Mouse (Mus musculus): ENCODE measurements around the gene Carmil2. TPM values are rescaled to one million over a fixed set of nuclear protein-coding genes. Genes with fewer than 3 reads are reported as not detected.

Carmil2 gene
- polyA plus RNA-seq, 1 experiment from 2014 or later = 0.41 TPM

DNA sequence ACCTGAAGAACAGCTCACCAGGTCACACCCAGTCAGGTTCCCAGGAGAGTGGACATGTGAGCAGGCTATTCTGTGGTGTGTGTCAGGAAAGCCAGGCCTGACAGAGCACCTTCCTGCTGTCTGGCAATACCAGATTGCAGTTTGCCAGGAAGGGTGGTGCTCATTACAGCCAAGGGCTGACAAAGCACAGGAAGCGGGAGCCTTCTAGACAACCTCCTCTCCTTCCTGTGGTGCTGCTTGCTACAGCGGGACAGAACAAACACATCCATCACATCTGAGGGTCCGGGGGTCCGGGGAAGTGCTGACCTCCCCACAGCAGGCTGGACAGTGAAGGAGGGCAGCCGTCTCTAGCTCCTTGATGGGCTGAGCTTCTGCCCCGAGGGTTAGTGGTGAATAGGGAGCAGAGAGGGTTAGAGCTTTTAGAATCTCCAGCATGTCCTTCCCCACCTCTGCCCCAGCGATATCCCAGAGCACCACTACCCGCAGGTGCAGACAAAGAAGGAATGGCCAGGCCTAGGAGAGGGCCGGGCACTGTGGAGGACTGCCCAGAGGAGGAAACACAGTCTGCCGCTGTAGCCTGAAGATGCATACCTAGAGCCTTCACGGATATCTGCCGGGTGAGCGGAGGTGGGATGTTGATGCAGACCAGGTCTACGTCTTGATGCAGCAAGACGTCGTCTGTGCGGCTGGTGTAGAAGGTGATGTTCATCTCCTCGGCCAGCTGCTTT is 41.5 kb downstream of the Carmil2 start:
- Histone ChIP-seq H3K9me3 (ENCODE audit: control insufficient read depth, low read length) (no peaks in the 10 kb centered on the region), H3K4me1 (ENCODE audit: control insufficient read depth in 2 of 2, insufficient read depth in 2 of 2, low read length in 2 of 2) (peaks cover 0 to 4% of the 10 kb centered on the region in 2 experiments; a peak in 1 of 4 replicates), H3K36me3 (ENCODE audit: control insufficient read depth, insufficient read depth, low read length) (peaks cover 17% of the 10 kb centered on the region), H3K9ac (ENCODE audit: low read length) (no peak overlapping the region), H3K27me3 (ENCODE audit: control insufficient read depth, insufficient read depth, low read length) (no peaks in the 10 kb centered on the region), H3K4me3 (ENCODE audit: control insufficient read depth in 1 of 2, insufficient read depth in 1 of 2, low read depth in 1 of 2, low read length in 2 of 2) (no peak overlapping the region), H3K27ac (replicated peaks in 1 of 2; ENCODE audit: control insufficient read depth in 1 of 2, insufficient read depth in 1 of 2, low read depth in 2 of 2, low read length in 2 of 2) (peak overlapping the region; percentile 23 to 68), H3K4me2 (ENCODE audit: low read length) (0 out of 2 replicates have a peak overlapping the region, but pooled peaks have one; percentile 6)
- peak; percentile 81 for ATAC-seq (ENCODE audit: insufficient number of reproducible peaks, insufficient read depth, low FRiP score, low read depth)
- WGBS = 66% methylated on average over 18 of the region's 18 CpGs

DNA sequence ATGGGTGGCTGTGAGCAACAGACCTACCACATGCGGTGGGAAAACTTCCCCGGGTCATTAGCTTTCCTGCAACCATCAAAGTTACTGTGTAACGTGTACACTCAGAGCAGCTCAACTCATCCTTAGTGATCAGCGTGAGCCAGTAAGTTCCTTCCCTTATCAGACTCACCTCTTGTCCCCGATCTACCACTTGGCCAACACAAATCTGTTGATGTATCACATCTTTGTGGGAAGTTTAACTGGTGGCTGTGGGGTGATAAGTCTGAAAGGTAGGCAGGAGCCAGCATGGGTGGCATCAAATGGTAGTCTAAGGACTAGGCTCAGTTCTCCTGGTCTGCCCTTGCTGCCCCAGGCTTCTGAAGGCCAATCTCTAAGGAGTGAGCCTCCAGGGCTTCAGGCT is 46.1 kb downstream of the Carmil2 start:
- no peaks in the 10 kb centered on the region for H3K36me3 ChIP-seq (ENCODE audit: control insufficient read depth, insufficient read depth, low read length)
- ATAC-seq (ENCODE audit: insufficient number of reproducible peaks, insufficient read depth, low FRiP score, low read depth) = no peak
- H3K27ac ChIP-seq (replicated peaks in 1 of 2; ENCODE audit: control insufficient read depth in 1 of 2, insufficient read depth in 1 of 2, low read depth in 2 of 2, low read length in 2 of 2) = no peak overlapping the region
- no peaks in the 10 kb centered on the region for H3K27me3 ChIP-seq (ENCODE audit: control insufficient read depth, insufficient read depth, low read length)
- no peak overlapping the region for H3K4me3 ChIP-seq (ENCODE audit: control insufficient read depth in 1 of 2, insufficient read depth in 1 of 2, low read depth in 1 of 2, low read length in 2 of 2)
- no peak overlapping the region for H3K4me2 ChIP-seq (ENCODE audit: low read length)
- WGBS = 89% methylated on average over 5 of the region's 5 CpGs
- H3K4me1 ChIP-seq (ENCODE audit: control insufficient read depth in 2 of 2, insufficient read depth in 2 of 2, low read length in 2 of 2) = peaks cover 0 to 4% of the 10 kb centered on the region in 2 experiments; a peak in 1 of 4 replicates
- no peak overlapping the region for H3K9ac ChIP-seq (ENCODE audit: low read length)
- H3K9me3 ChIP-seq (ENCODE audit: control insufficient read depth, low read length) = no peaks in the 10 kb centered on the region

DNA sequence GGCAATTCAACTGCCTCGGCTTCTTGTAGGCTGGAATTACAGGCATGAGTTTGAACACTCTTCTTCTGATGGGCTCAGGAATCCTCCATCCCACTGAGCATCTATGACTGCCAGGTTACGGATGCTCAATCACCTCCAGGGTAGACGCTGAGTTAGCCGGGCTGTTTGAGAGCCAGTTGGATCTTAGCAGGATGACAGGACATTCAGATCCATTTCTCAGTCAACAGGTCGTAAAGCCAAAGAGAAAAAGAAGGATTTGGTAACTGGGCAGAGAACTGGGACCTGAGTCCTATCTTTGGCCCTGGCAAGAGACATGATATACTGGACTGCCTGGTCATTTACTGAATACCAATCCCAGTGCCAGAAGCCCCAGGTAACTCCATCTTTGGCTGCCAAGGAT is 53.1 kb downstream of the Carmil2 start:
- no peak overlapping the region for H3K4me3 ChIP-seq (ENCODE audit: control insufficient read depth in 1 of 2, insufficient read depth in 1 of 2, low read depth in 1 of 2, low read length in 2 of 2)
- no peak overlapping the region for H3K9ac ChIP-seq (ENCODE audit: low read length)
- 90% methylated on average over 5 of the region's 5 CpGs for WGBS
- H3K9me3 ChIP-seq (ENCODE audit: control insufficient read depth, low read length) = no peaks in the 10 kb centered on the region
- H3K27me3 ChIP-seq (ENCODE audit: control insufficient read depth, insufficient read depth, low read length) = no peaks in the 10 kb centered on the region
- no peak overlapping the region for H3K27ac ChIP-seq (replicated peaks in 1 of 2; ENCODE audit: control insufficient read depth in 1 of 2, insufficient read depth in 1 of 2, low read depth in 2 of 2, low read length in 2 of 2)
- no peaks in the 10 kb centered on the region; a peak in 1 of 4 replicates for H3K4me1 ChIP-seq (ENCODE audit: control insufficient read depth in 2 of 2, insufficient read depth in 2 of 2, low read length in 2 of 2)
- no peak overlapping the region for H3K4me2 ChIP-seq (ENCODE audit: low read length)
- H3K36me3 ChIP-seq (ENCODE audit: control insufficient read depth, insufficient read depth, low read length) = no peaks in the 10 kb centered on the region
- ATAC-seq (ENCODE audit: insufficient number of reproducible peaks, insufficient read depth, low FRiP score, low read depth) = no peak

DNA sequence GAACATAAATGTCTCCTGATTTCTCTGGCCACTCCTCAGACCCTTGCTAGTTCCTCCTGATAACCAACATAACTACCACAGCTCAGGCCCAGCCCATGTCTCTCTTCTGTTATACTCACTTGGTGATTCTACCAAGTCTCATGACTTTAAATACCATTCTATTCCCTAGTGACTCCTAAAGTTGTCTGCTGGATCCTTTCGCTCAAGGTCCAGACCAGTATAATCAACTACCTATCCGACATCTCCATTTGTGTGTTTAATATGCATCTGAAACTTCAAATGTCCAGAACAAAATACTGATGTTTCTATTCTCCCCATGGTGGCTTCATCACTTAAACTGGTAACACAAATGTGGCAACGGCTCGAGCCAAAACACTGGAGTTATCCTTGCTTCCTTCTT is 57.2 kb downstream of the Carmil2 start:
- Histone ChIP-seq H3K36me3 (ENCODE audit: control insufficient read depth, insufficient read depth, low read length) (no peaks in the 10 kb centered on the region), H3K4me3 (ENCODE audit: control insufficient read depth in 1 of 2, insufficient read depth in 1 of 2, low read depth in 1 of 2, low read length in 2 of 2) (no peak overlapping the region), H3K4me2 (ENCODE audit: low read length) (no peak overlapping the region), H3K9me3 (ENCODE audit: control insufficient read depth, low read length) (no peaks in the 10 kb centered on the region), H3K9ac (ENCODE audit: low read length) (no peak overlapping the region), H3K27me3 (ENCODE audit: control insufficient read depth, insufficient read depth, low read length) (no peaks in the 10 kb centered on the region), H3K27ac (replicated peaks in 1 of 2; ENCODE audit: control insufficient read depth in 1 of 2, insufficient read depth in 1 of 2, low read depth in 2 of 2, low read length in 2 of 2) (no peak overlapping the region), H3K4me1 (ENCODE audit: control insufficient read depth in 2 of 2, insufficient read depth in 2 of 2, low read length in 2 of 2) (peaks cover 0 to 9% of the 10 kb centered on the region in 2 experiments; a peak in 3 of 4 replicates)
- no peak for ATAC-seq (ENCODE audit: insufficient number of reproducible peaks, insufficient read depth, low FRiP score, low read depth)
- WGBS = 70% methylated on average over 4 of the region's 4 CpGs

Other genes starting within 250 kb of the Carmil2 start
- gene Tppp3, start 214.7 kb upstream of the Carmil2 start, polyA plus RNA-seq (2014; fragmentation: Nextera tagmentation; extraction: Ambion mirVana) = 11.6 and 15.3 TPM in 2 replicates
- gene Zdhhc1, start 189.4 kb upstream of the Carmil2 start, polyA plus RNA-seq (2014; fragmentation: Nextera tagmentation; extraction: Ambion mirVana) = 21.8 and 24.5 TPM in 2 replicates
- 0.46 and 0.59 TPM in 2 replicates for gene Hsd11b2, start 167.5 kb upstream of the Carmil2 start, polyA plus RNA-seq (2014; fragmentation: Nextera tagmentation; extraction: Ambion mirVana)
- 59.1 and 64.5 TPM in 2 replicates for gene Atp6v0d1, start 120.2 kb upstream of the Carmil2 start, polyA plus RNA-seq (2014; fragmentation: Nextera tagmentation; extraction: Ambion mirVana)
- gene Ripor1, start 81.0 kb upstream of the Carmil2 start, polyA plus RNA-seq (2014; fragmentation: Nextera tagmentation; extraction: Ambion mirVana) = 25.7 and 25.8 TPM in 2 replicates
- 54.7 and 62.5 TPM in 2 replicates for gene Ctcf, start 49.7 kb upstream of the Carmil2 start, polyA plus RNA-seq (2014; fragmentation: Nextera tagmentation; extraction: Ambion mirVana)
- 0.54 TPM in 2 replicates for gene Agrp, start 48.9 kb upstream of the Carmil2 start, polyA plus RNA-seq (2014; fragmentation: Nextera tagmentation; extraction: Ambion mirVana)
- gene Acd, start 14.8 kb downstream of the Carmil2 start, polyA plus RNA-seq (2014; fragmentation: Nextera tagmentation; extraction: Ambion mirVana) = 39.7 and 41.7 TPM in 2 replicates
- 12.9 and 17.3 TPM in 2 replicates for gene Pard6a, start 14.9 kb downstream of the Carmil2 start, polyA plus RNA-seq (2014; fragmentation: Nextera tagmentation; extraction: Ambion mirVana)
- not detected in 2 replicates for gene 4933405L10Rik, start 21.4 kb downstream of the Carmil2 start, polyA plus RNA-seq (2014; fragmentation: Nextera tagmentation; extraction: Ambion mirVana)
- 9.3 and 10.1 TPM in 2 replicates for gene Enkd1, start 21.9 kb downstream of the Carmil2 start, polyA plus RNA-seq (2014; fragmentation: Nextera tagmentation; extraction: Ambion mirVana)
- gene Gfod2, start 72.4 kb downstream of the Carmil2 start, polyA plus RNA-seq (2014; fragmentation: Nextera tagmentation; extraction: Ambion mirVana) = 6.8 and 8.9 TPM in 2 replicates
- 10.6 and 11.5 TPM in 2 replicates for gene Ranbp10, start 141.1 kb downstream of the Carmil2 start, polyA plus RNA-seq (2014; fragmentation: Nextera tagmentation; extraction: Ambion mirVana)
- not detected in 2 replicates for gene Tsnaxip1, start 141.5 kb downstream of the Carmil2 start, polyA plus RNA-seq (2014; fragmentation: Nextera tagmentation; extraction: Ambion mirVana)
- gene Cenpt, start 167.0 kb downstream of the Carmil2 start, polyA plus RNA-seq (2014; fragmentation: Nextera tagmentation; extraction: Ambion mirVana) = 34.7 and 37.2 TPM in 2 replicates
- 41.9 and 42.5 TPM in 2 replicates for gene Thap11, start 168.9 kb downstream of the Carmil2 start, polyA plus RNA-seq (2014; fragmentation: Nextera tagmentation; extraction: Ambion mirVana)
- 190 and 205 TPM in 2 replicates for gene Nutf2, start 174.3 kb downstream of the Carmil2 start, polyA plus RNA-seq (2014; fragmentation: Nextera tagmentation; extraction: Ambion mirVana)
- gene Edc4, start 194.6 kb downstream of the Carmil2 start, polyA plus RNA-seq (2014; fragmentation: Nextera tagmentation; extraction: Ambion mirVana) = 24.0 and 27.7 TPM in 2 replicates
- 1.1 and 1.2 TPM in 2 replicates for gene Nrn1l, start 207.3 kb downstream of the Carmil2 start, polyA plus RNA-seq (2014; fragmentation: Nextera tagmentation; extraction: Ambion mirVana)
- gene Pskh1, start 214.2 kb downstream of the Carmil2 start, polyA plus RNA-seq (2014; fragmentation: Nextera tagmentation; extraction: Ambion mirVana) = 17.6 and 18.6 TPM in 2 replicates
- gene Ctrl, start 247.6 kb downstream of the Carmil2 start, polyA plus RNA-seq (2014; fragmentation: Nextera tagmentation; extraction: Ambion mirVana) = 0.43 and 1.1 TPM in 2 replicates